Mouse (Mus musculus): ENCODE measurements around the gene Gm44790. TPM values are rescaled to one million over a fixed set of nuclear protein-coding genes. Genes with fewer than 3 reads are reported as not detected.

The Gm44790 gene
- total RNA-seq, 1 experiment from 2014 or later = not detected

Other genes starting within 250 kb of the Gm44790 start
- gene Tgfa, start 231.4 kb upstream of the Gm44790 start, total RNA-seq (2017) = not detected in 2 replicates
- 63.1 and 85.5 TPM in 2 replicates for gene Fam136a, start 61.0 kb upstream of the Gm44790 start, total RNA-seq (2017)
- gene Snrpg, start 55.4 kb upstream of the Gm44790 start, total RNA-seq (2017) = 75.2 and 119 TPM in 2 replicates
- 32.1 and 42.2 TPM in 2 replicates for gene Pcyox1, start 29.5 kb upstream of the Gm44790 start, total RNA-seq (2017)
- 110 and 120 TPM in 2 replicates for gene Tia1, start 22.4 kb upstream of the Gm44790 start, total RNA-seq (2017)
- 37.6 and 42.6 TPM in 2 replicates for gene C87436, start 11.7 kb downstream of the Gm44790 start, total RNA-seq (2017)
- gene Pcbp1, start 99.7 kb downstream of the Gm44790 start, total RNA-seq (2017) = 115 and 172 TPM in 2 replicates
- gene Asprv1, start 201.5 kb downstream of the Gm44790 start, total RNA-seq (2017) = 0.55 TPM in 1 of 2 replicates, not detected in the other
- gene Mxd1, start 242.5 kb downstream of the Gm44790 start, total RNA-seq (2017) = 23.6 and 24.5 TPM in 2 replicates

All from common myeloid progenitor, adult 5-6 weeks (primary cell).